Mouse (Mus musculus) liver, embryonic 12.5 days (tissue): ENCODE data around the gene Cpsf6. TPM values are rescaled to one million over a fixed set of nuclear protein-coding genes. Genes with fewer than 3 reads are reported as not detected.

Experiments
- ATAC-seq: fragments of 200-750 bp; cut with Nextera tagmentation; 2 replicates; pipeline ENCODE4 v1.8.0; 2017; ENCODE audit warnings: moderate number of reproducible peaks, mild to moderate bottlenecking, moderate library complexity
- H3K27ac ChIP-seq: fragments of 300-500 bp; sonication (generic); 2 replicates; pipeline ENCODE4 v1.5.1; 2016; ENCODE audit warnings: mild to moderate bottlenecking
- H3K27me3 ChIP-seq: fragments of 300-500 bp; sonication (generic); replicated peaks from 2 replicates; pipeline ENCODE4 v1.6.1; 2016; ENCODE audit warnings: mild to moderate bottlenecking, moderate library complexity
- H3K36me3 ChIP-seq: fragments of 300-500 bp; sonication (generic); 2 replicates; pipeline ENCODE4 v1.6.1; 2016; ENCODE audit warnings: mild to moderate bottlenecking, moderate library complexity
- H3K4me1 ChIP-seq: fragments of 300-500 bp; sonication (generic); 2 replicates; pipeline ENCODE4 v1.6.1; 2016
- H3K4me2 ChIP-seq: fragments of 300-500 bp; sonication (generic); 2 replicates; pipeline ENCODE4 v1.6.1; 2016; ENCODE audit warnings: mild to moderate bottlenecking, moderate library complexity
- H3K4me3 ChIP-seq: fragments of 300-500 bp; sonication (generic); 2 replicates; pipeline ENCODE4 v1.5.1; 2016; ENCODE audit warnings: mild to moderate bottlenecking, moderate library complexity
- H3K9ac ChIP-seq: fragments of 300-500 bp; sonication (generic); 2 replicates; pipeline ENCODE4 v1.6.1; 2016; ENCODE audit warnings: mild to moderate bottlenecking, moderate library complexity
- H3K9me3 ChIP-seq: fragments of 300-500 bp; sonication (generic); replicated peaks from 2 replicates; pipeline ENCODE4 v1.6.1; 2016; ENCODE audit warnings: mild to moderate bottlenecking, moderate library complexity
- WGBS: fragments of 180-500 bp; shearing (Covaris S2); methylation state at CpG from one replicate; pipeline ENCODE4 v1.1.7; 2016; ENCODE audit not compliant: insufficient replicate concordance; 5-methylcytosine and 5-hydroxymethylcytosine counted together
- polyA plus RNA-seq: library from polyadenylated mRNA; unstranded; fragments of >200 nt; fragmentation: Nextera tagmentation; extraction: Ambion mirVana; gene quantifications from 2 replicates; pipeline ENCODE4 v1.2.1, GENCODE M21; 2016

Cpsf6 gene
- polyA plus RNA-seq, 1 experiment from 2014 or later = 92.5 TPM

GRCm38 (mm10) chr10:117411131-117411530 is 31.3 kb upstream of the Cpsf6 start:
- no peaks in the 10 kb centered on the region for H3K9me3 ChIP-seq
- H3K27ac ChIP-seq = no peak overlapping the region
- H3K4me2 ChIP-seq = no peak overlapping the region
- no peak for ATAC-seq
- H3K9ac ChIP-seq = no peak overlapping the region
- peaks cover 35% of the 10 kb centered on the region for H3K4me1 ChIP-seq
- H3K36me3 ChIP-seq = no peaks in the 10 kb centered on the region
- no peaks in the 10 kb centered on the region for H3K27me3 ChIP-seq
- no peak overlapping the region for H3K4me3 ChIP-seq
- 65% methylated on average over 6 of the region's 6 CpGs for WGBS

DNA sequence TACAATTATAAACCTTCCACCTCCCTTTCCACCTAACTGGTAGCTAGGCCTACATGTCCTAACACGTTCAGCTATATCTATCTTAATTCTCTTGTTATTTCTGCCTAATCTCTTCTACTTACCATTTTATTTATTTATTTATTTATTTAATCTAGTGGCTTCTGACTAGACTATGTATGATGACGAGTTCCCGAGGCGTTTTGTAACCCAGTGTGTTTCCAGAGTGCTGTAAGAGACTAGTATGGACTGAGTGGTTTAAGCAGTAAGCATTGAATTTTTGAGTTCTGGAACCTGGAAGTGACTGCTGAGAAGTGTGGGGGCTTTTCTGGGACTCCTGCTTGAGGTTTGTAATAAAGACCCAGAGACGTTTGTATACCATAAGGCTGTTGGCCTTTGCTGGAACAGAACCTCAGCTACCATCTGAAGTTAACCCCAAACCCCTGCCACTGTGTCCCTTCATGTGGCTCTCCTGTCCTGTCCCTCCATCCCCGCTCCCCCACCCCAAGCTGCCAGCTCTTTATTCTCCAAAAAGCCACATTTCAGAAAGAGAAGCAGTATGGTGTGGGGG is 30.8 kb upstream of the Cpsf6 start:
- Histone ChIP-seq H3K36me3 (no peaks in the 10 kb centered on the region), H3K27ac (no peak overlapping the region), H3K27me3 (no peaks in the 10 kb centered on the region), H3K9me3 (no peaks in the 10 kb centered on the region), H3K4me3 (no peak overlapping the region), H3K9ac (no peak overlapping the region), H3K4me2 (no peak overlapping the region), H3K4me1 (peaks cover 35% of the 10 kb centered on the region)
- no peak for ATAC-seq
- 64% methylated on average over 6 of the region's 6 CpGs for WGBS

DNA sequence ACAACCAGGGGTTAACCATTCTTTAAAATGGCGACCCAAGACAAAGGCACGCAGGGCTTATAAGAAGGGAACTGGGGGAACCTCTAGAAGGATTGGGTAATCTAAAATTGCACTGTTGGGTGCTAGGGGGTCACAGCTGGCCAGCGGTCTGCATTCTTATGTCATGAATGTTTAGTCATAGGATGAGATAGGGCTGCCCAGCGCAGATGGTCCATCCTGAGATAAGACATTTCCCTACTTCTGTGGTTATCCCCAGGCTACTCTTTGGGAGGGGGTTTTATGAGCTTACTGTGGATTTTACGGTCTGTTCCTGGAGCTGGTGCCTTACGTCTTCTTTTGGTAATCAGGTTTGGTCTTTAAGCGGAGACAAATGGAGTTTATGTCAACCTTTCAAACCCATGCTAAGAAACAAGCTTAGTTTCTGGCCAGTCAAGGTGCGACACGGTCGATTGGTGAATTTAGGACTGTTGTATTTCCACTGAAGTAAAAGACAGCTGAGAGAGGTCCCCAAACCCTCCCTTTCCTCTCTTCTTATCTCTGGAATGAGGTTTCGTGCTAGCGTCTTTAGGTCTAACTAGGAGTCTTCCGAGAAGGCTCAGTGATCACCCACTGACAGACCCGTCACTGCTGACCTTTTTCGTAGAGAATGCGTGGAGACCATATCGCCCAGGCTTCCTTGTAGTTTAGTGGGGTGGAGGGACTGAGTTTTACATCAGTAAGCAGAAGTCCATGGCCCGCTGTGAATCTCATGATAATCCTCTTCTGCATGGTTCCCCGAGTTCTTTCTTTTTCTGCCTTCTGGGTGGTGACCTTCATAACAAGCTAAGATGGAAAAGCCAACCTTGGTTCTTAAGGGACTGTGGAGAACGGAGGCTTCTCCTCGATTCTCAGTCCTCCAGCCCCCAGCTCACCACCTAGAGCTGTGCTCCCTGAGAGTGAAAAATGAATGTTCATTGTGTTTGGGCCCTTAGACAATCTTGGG is 29.8 kb upstream of the Cpsf6 start:
- ATAC-seq = 0 out of 2 replicates have a peak, but pooled peaks have one; percentile 6
- Histone ChIP-seq H3K4me2 (peak overlapping the region; percentile 46), H3K36me3 (no peaks in the 10 kb centered on the region), H3K4me1 (peaks cover 35% of the 10 kb centered on the region), H3K4me3 (peak overlapping the region; percentile 9), H3K9me3 (no peaks in the 10 kb centered on the region), H3K27me3 (no peaks in the 10 kb centered on the region), H3K9ac (0 out of 2 replicates have a peak overlapping the region, but pooled peaks have one; percentile 45), H3K27ac (no peak overlapping the region)
- WGBS = 17% methylated on average over 21 of the region's 21 CpGs

GRCm38 (mm10) chr10:117408545-117409372 is 28.9 kb upstream of the Cpsf6 start:
- no peak overlapping the region for H3K9ac ChIP-seq
- H3K27me3 ChIP-seq = no peaks in the 10 kb centered on the region
- H3K36me3 ChIP-seq = no peaks in the 10 kb centered on the region
- no peak overlapping the region for H3K4me3 ChIP-seq
- H3K9me3 ChIP-seq = no peaks in the 10 kb centered on the region
- H3K4me2 ChIP-seq = peak overlapping the region; percentile 46
- WGBS = 65% methylated on average over 7 of the region's 7 CpGs
- no peak for ATAC-seq
- H3K27ac ChIP-seq = no peak overlapping the region
- peaks cover 35% of the 10 kb centered on the region for H3K4me1 ChIP-seq

DNA sequence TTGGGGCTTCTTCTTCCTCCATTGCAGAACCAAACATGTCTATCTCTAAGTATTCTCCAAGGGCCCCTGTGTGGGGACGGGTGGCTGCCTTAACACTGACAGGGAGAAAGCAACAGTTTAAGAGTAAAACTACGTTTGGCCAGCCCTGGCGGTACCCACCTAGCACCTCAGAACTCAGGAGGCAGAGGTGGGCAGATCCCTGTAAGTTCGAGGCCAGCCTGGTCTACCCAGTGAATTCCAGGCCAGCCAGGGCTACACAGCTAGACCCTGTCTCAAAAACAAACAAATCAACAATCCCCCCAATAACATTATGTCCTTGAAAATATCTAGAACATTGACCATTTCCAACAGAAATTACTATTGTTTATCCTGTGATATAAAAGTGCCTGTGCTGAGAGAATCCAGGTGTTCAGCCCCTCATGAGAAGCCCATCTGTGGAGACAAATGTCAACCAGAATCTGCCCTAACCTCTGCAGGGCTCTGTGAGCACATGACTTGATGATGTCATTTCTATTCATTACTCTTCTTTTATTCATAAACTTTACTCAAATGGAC is 28.0 kb upstream of the Cpsf6 start:
- no peak overlapping the region for H3K9ac ChIP-seq
- H3K9me3 ChIP-seq = no peaks in the 10 kb centered on the region
- H3K4me2 ChIP-seq = no peak overlapping the region
- ATAC-seq = no peak
- peaks cover 31% of the 10 kb centered on the region for H3K4me1 ChIP-seq
- WGBS = 68% methylated on average over 4 of the region's 4 CpGs
- no peak overlapping the region for H3K4me3 ChIP-seq
- H3K27ac ChIP-seq = no peak overlapping the region
- H3K36me3 ChIP-seq = no peaks in the 10 kb centered on the region
- no peaks in the 10 kb centered on the region for H3K27me3 ChIP-seq

DNA sequence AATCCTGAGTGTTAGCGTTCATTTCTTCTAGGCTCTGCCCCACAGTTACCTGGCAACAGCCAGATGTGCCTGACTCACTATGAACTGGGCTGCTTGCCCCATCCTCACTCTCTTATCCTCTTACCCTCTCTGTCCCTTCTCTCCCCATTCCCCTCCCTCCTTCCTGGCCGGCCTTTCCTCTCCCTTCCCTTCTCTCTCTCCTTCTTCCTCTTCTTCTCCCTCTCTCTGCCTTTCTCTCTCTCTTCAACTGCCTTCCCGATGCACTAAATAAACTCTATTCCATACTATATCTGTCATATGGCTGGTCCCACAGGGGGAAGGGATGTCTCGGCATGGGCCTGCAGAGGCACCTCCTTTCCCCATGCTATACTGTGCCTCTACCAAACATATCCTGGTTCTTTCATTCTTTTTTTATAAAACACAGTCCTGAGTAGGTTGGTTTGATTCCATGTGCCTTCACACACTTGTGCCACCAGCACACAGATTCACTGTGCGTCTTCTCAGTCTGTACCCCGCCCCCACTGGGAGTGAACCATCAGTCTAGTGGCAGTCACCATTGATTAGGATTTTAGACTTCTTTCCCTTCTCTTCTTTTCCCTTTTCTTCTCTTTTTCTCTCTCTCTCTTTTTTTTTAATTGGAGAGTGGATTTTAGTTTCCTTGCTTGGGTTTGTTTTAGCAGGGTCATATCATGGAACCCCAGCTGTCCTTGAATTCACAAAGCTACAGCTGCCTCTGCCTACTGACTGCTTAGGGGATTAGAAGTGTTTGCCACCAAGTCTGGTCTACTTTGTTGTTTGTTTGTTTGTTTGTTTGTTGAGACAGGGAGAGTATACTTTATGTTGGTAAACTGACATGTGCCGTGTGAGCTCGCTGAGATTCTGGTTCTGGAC is 27.3 kb upstream of the Cpsf6 start:
- Histone ChIP-seq H3K4me3 (no peak overlapping the region), H3K9ac (no peak overlapping the region), H3K4me2 (no peak overlapping the region), H3K36me3 (no peaks in the 10 kb centered on the region), H3K27me3 (no peaks in the 10 kb centered on the region), H3K4me1 (peaks cover 24% of the 10 kb centered on the region), H3K27ac (no peak overlapping the region), H3K9me3 (no peaks in the 10 kb centered on the region)
- WGBS = 78% methylated on average over 8 of the region's 8 CpGs
- ATAC-seq = no peak

GRCm38 (mm10) chr10:117406283-117406588 is 26.4 kb upstream of the Cpsf6 start:
- Histone ChIP-seq H3K4me1 (peaks cover 15% of the 10 kb centered on the region), H3K9me3 (no peaks in the 10 kb centered on the region), H3K4me3 (no peak overlapping the region), H3K27me3 (no peaks in the 10 kb centered on the region), H3K27ac (no peak overlapping the region), H3K36me3 (no peaks in the 10 kb centered on the region), H3K9ac (no peak overlapping the region), H3K4me2 (no peak overlapping the region)
- ATAC-seq = no peak
- WGBS = 70% methylated on average over 5 of the region's 5 CpGs

DNA sequence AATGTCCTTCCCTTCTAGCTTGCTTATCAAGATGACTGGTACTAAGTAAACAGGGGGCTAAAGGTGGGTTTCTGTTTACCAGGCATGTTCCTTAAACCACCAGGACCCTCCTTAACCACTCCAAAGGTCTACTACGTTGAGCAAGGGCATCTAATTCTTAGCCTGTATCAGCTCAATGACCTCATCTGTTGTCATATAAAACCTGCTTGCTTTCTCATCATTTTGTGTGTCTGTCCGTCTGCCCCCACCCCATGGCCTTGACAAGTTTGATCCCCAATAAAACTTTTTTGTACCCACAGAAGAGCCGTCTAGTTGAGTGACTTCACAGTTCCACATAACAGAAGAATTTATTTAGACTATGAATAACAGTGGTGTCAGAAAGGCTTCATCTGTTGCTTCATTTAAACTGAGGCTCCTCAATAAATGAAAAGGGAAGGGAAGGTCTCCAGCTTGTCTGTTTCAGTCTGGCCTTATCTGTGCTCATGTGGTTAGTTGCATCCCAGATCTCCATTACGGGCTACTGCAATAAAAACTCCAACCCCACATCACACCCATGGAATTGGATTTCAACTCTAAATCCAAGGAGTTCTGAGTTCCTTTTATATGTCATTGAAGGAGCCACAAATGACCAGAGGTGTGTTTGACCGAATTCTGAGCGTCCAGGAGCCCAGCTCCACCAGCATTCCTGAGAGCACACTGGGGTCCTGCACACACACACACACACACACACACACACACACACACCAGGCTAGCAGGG is 25.9 kb upstream of the Cpsf6 start:
- Histone ChIP-seq H3K9me3 (no peaks in the 10 kb centered on the region), H3K36me3 (no peaks in the 10 kb centered on the region), H3K4me1 (peaks cover 14% of the 10 kb centered on the region), H3K4me2 (no peak overlapping the region), H3K9ac (no peak overlapping the region), H3K27me3 (no peaks in the 10 kb centered on the region), H3K4me3 (no peak overlapping the region), H3K27ac (no peak overlapping the region)
- ATAC-seq = no peak
- WGBS = 62% methylated on average over 6 of the region's 6 CpGs

DNA sequence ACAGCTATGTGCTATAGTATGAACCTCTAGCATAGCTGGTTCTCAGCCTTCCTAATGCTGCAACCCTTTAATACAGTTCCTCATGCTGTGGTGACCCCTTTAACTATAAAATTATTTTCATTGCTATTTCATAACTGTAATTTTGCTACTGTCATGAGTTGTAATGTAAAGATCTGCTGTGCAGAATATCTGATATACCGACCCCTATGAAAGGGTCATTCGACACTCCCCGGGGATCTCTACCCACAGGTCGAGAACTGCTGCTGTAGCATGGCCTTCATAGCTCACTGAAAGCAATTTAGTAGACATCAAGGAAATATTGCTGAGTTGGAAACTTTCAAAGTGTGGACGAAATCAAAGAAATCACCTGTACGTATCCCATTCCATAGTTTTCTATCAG is 24.6 kb upstream of the Cpsf6 start:
- Histone ChIP-seq H3K4me3 (no peak overlapping the region), H3K4me1 (peaks cover 6% of the 10 kb centered on the region), H3K9me3 (no peaks in the 10 kb centered on the region), H3K27ac (no peak overlapping the region), H3K9ac (no peak overlapping the region), H3K27me3 (no peaks in the 10 kb centered on the region), H3K4me2 (no peak overlapping the region), H3K36me3 (no peaks in the 10 kb centered on the region)
- no peak for ATAC-seq
- WGBS = 83% methylated on average over 6 of the region's 6 CpGs

- no peaks in the 10 kb centered on the region for H3K36me3 ChIP-seq
- H3K9ac ChIP-seq = no peak overlapping the region
- no peaks in the 10 kb centered on the region for H3K9me3 ChIP-seq
- no peak overlapping the region for H3K4me2 ChIP-seq
- H3K4me3 ChIP-seq = no peak overlapping the region
- no peak for ATAC-seq
- no peaks in the 10 kb centered on the region for H3K27me3 ChIP-seq
- no peak overlapping the region for H3K27ac ChIP-seq
- WGBS = 78% methylated on average over 15 of the region's 15 CpGs
- H3K4me1 ChIP-seq = no peaks in the 10 kb centered on the region
These were observed 23.6 kb upstream of the Cpsf6 start for GRCm38 (mm10) chr10:117403344-117403953.
